Mouse (Mus musculus): ENCODE measurements around the gene Cds1. TPM values are rescaled to one million over a fixed set of nuclear protein-coding genes. Genes with fewer than 3 reads are reported as not detected.
A peak's percentile ranks its signal among the peaks of the same experiment; 100 is the strongest.

The Cds1 gene
- total and polyA plus RNA-seq, 2 experiments, result 0.37 to 0.67 TPM

DNA sequence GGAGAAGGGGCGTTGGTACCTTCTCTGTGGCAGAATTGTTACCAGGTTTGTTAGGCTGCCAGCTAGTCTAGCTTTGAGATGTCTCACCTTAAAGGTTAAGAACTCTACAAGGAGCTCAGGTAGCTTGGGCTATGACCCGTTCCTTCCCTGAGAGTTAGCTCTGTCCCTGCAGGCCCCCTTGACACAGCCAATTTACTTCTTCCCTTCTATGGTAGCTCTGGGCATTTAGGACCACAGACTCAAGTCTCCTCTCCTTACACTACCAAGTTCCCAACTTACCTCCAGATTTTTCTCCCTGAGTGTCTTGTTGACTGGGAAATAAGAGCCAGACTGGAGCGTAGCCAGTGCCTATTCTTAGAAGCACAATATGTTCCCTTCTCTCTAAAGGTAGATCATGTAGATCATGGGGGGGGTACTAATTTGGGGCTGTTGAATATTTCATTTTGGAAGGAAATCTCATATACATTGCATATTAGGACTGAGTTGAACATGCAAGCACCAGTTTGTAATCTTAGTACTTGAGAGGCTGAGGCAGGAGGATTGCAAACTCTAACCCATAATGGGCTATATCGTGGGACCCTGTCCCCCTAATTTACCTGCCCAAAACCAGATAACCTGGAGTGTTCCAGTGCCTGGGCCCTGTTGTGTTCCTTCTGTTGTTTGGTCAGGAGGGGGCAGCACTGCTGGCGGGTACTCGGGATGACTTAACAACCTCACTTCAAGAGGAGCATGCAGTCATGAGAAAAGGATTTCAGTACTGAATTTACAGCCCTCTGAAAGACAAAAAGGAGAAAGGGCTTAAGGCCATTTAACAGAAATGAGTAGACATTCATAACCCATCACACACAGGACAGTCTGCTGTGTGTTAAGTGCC lies 46.6 kb downstream of the Cds1 start:
- no peaks in the 10 kb centered on the region for H3K4me1 ChIP-seq (ENCODE audit: control insufficient read depth, insufficient read depth, low read length)
- no peaks in the 10 kb centered on the region; the same call in 1 of the 2 replicates for H3K27me3 ChIP-seq (ENCODE audit: control insufficient read depth, insufficient read depth, low read length)
- H3K36me3 ChIP-seq (ENCODE audit: control insufficient read depth, insufficient read depth, low read length), result no peaks in the 10 kb centered on the region
- TF ChIP-seq CTCF (IDR thresholded peaks at IDR 0.05; ENCODE audit: low read depth, low read length) (peak; percentile 40), POLR2A (IDR thresholded peaks at IDR 0.05; ENCODE audit: extremely low read depth, insufficient read depth, low read length) (no peak)
- no peaks in the 10 kb centered on the region for H3K79me2 ChIP-seq (ENCODE audit: control insufficient read depth, insufficient read depth, low read length)
- no peak overlapping the region for H3K9ac ChIP-seq (ENCODE audit: low read depth, low read length)
- WGBS, result 84% methylated on average over 6 of the region's 6 CpGs
- no peak overlapping the region for H3K27ac ChIP-seq (replicated peaks; ENCODE audit: insufficient read depth, low read depth, low read length)
- no peak for DNase-seq (ENCODE audit: extremely low read depth, low read depth, low spot score)
- no peak overlapping the region for H3K4me3 ChIP-seq (ENCODE audit: insufficient read depth, low read depth, low read length)

DNA sequence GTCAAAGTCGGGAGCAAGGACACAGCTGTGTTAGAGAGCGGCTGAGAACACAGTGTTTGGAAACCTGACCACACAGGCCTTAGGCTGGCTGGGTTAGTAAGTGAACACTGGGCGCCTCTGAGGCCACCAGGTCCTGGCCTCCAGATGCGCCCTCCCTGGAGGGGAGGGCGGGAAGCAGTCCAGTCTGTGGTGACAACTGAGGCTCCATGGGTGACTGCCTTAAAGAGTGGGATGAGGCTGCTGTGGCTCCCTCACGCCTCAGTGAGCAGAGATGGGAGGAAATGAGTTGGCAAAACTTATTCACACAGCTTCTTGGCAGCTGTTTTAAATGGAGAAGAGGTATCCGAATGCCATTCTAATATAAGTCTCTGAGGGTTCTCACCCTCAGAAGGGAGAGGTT lies 51.9 kb downstream of the Cds1 start:
- TF ChIP-seq CTCF (IDR thresholded peaks at IDR 0.05; ENCODE audit: low read depth, low read length) (no peak), POLR2A (IDR thresholded peaks at IDR 0.05; ENCODE audit: extremely low read depth, insufficient read depth, low read length) (no peak)
- DNase-seq (ENCODE audit: extremely low read depth, low read depth, low spot score), result no peak
- H3K4me3 ChIP-seq (ENCODE audit: insufficient read depth, low read depth, low read length), result no peak overlapping the region
- H3K27ac ChIP-seq (replicated peaks; ENCODE audit: insufficient read depth, low read depth, low read length), result no peak overlapping the region
- no peaks in the 10 kb centered on the region for H3K36me3 ChIP-seq (ENCODE audit: control insufficient read depth, insufficient read depth, low read length)
- peaks cover 2% of the 10 kb centered on the region; the same call in 1 of the 2 replicates for H3K27me3 ChIP-seq (ENCODE audit: control insufficient read depth, insufficient read depth, low read length)
- WGBS, result 67% methylated on average over 7 of the region's 7 CpGs
- no peaks in the 10 kb centered on the region for H3K79me2 ChIP-seq (ENCODE audit: control insufficient read depth, insufficient read depth, low read length)
- H3K9ac ChIP-seq (ENCODE audit: low read depth, low read length), result no peak overlapping the region
- H3K4me1 ChIP-seq (ENCODE audit: control insufficient read depth, insufficient read depth, low read length), result no peaks in the 10 kb centered on the region

DNA sequence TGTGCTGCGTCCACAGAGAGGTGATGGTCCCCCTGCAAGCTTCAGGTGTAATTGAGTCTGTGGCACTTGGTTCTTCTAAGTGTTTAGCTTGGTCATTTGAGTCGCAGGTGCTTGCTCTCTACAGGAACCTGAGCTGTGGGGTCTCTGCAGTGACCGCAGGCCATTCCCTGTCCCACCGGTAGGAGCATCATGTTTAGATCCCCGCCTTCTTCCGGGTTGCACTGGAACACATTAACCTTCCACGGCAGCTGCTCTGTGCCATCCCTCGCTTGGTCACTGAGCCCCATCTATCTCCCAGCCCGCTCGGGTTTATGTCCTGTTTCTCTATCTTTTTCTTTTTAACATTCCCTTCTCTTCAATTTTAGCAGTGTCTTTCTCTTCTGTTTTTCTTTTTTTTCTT lies 54.3 kb downstream of the Cds1 start:
- Histone ChIP-seq H3K4me3 (ENCODE audit: insufficient read depth, low read depth, low read length) (no peak overlapping the region), H3K79me2 (ENCODE audit: control insufficient read depth, insufficient read depth, low read length) (no peaks in the 10 kb centered on the region), H3K27me3 (ENCODE audit: control insufficient read depth, insufficient read depth, low read length) (0 out of 2 replicates have a peak, but pooled peaks cover 2% of the 10 kb centered on the region), H3K27ac (replicated peaks; ENCODE audit: insufficient read depth, low read depth, low read length) (no peak overlapping the region), H3K36me3 (ENCODE audit: control insufficient read depth, insufficient read depth, low read length) (no peaks in the 10 kb centered on the region), H3K9ac (ENCODE audit: low read depth, low read length) (no peak overlapping the region), H3K4me1 (ENCODE audit: control insufficient read depth, insufficient read depth, low read length) (no peaks in the 10 kb centered on the region)
- 52% methylated on average over 10 of the region's 10 CpGs for WGBS
- no peak for TF ChIP-seq CTCF (IDR thresholded peaks at IDR 0.05; ENCODE audit: low read depth, low read length)
- no peak for TF ChIP-seq POLR2A (IDR thresholded peaks at IDR 0.05; ENCODE audit: extremely low read depth, insufficient read depth, low read length)
- no peak for DNase-seq (ENCODE audit: extremely low read depth, low read depth, low spot score)

DNA sequence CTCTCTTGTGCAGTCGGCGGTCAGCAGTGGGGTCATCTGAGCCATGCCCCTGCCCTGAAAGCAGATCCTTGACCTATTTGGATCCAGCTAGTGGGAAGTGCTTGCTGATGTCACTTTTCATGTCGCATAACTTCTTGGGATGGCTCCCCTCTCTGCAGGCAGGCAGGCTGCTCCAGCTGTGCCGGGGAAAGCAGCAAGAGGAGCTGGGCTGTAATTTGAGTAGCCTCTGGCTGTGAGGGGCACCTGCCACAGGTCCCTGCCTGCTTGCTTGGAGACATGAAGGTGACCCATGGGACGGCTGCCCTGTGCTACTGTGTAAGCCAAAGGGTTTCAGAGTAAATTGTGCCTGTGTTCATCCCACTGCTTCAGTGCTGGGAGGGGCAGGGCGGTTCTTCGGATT lies 54.9 kb downstream of the Cds1 start:
- H3K4me3 ChIP-seq (ENCODE audit: insufficient read depth, low read depth, low read length), result no peak overlapping the region
- 32% methylated on average over 7 of the region's 7 CpGs for WGBS
- TF ChIP-seq POLR2A (IDR thresholded peaks at IDR 0.05; ENCODE audit: extremely low read depth, insufficient read depth, low read length) (no peak), CTCF (IDR thresholded peaks at IDR 0.05; ENCODE audit: low read depth, low read length) (no peak)
- DNase-seq (ENCODE audit: extremely low read depth, low read depth, low spot score), result no peak
- H3K9ac ChIP-seq (ENCODE audit: low read depth, low read length), result no peak overlapping the region
- no peaks in the 10 kb centered on the region for H3K79me2 ChIP-seq (ENCODE audit: control insufficient read depth, insufficient read depth, low read length)
- peaks cover 4% of the 10 kb centered on the region; the same call in 1 of the 2 replicates for H3K27me3 ChIP-seq (ENCODE audit: control insufficient read depth, insufficient read depth, low read length)
- H3K27ac ChIP-seq (replicated peaks; ENCODE audit: insufficient read depth, low read depth, low read length), result no peak overlapping the region
- no peaks in the 10 kb centered on the region for H3K36me3 ChIP-seq (ENCODE audit: control insufficient read depth, insufficient read depth, low read length)
- no peaks in the 10 kb centered on the region for H3K4me1 ChIP-seq (ENCODE audit: control insufficient read depth, insufficient read depth, low read length)

DNA sequence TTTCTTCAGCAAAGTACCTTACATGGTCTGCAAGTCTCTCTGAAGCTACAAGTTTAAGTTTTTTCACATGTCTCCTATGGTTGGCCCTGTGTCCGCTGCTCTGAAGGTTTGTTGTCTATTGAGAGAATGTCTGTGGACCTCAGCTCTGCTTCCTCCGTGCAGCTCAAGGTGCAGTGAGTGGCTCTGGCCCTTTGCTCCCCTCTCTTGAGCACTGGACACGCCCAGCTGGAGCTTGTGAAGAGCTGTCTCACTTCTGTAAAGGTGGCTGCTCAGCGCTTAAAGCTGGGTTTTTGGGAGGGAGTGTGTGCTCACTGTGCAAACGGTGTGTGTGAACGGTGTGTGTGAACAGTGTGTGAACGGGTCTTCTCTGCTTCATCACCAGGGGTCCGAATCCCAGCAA lies 56.1 kb downstream of the Cds1 start:
- TF ChIP-seq POLR2A (IDR thresholded peaks at IDR 0.05; ENCODE audit: extremely low read depth, insufficient read depth, low read length) (no peak), CTCF (IDR thresholded peaks at IDR 0.05; ENCODE audit: low read depth, low read length) (no peak)
- no peaks in the 10 kb centered on the region for H3K4me1 ChIP-seq (ENCODE audit: control insufficient read depth, insufficient read depth, low read length)
- no peak for DNase-seq (ENCODE audit: extremely low read depth, low read depth, low spot score)
- H3K27me3 ChIP-seq (ENCODE audit: control insufficient read depth, insufficient read depth, low read length), result peaks cover 5% of the 10 kb centered on the region; the same call in 1 of the 2 replicates
- no peak overlapping the region for H3K27ac ChIP-seq (replicated peaks; ENCODE audit: insufficient read depth, low read depth, low read length)
- H3K79me2 ChIP-seq (ENCODE audit: control insufficient read depth, insufficient read depth, low read length), result no peaks in the 10 kb centered on the region
- H3K9ac ChIP-seq (ENCODE audit: low read depth, low read length), result no peak overlapping the region
- H3K4me3 ChIP-seq (ENCODE audit: insufficient read depth, low read depth, low read length), result no peak overlapping the region
- H3K36me3 ChIP-seq (ENCODE audit: control insufficient read depth, insufficient read depth, low read length), result no peaks in the 10 kb centered on the region
- WGBS, result 54% methylated on average over 8 of the region's 8 CpGs

All from liver, adult 2 months (tissue).